Mouse (Mus musculus) liver, embryonic 16.5 days (tissue): ENCODE results near the gene Usp31. TPM values are rescaled to one million over a fixed set of nuclear protein-coding genes. Genes with fewer than 3 reads are reported as not detected.

ENCODE experiments used
- ATAC-seq: fragments of 200-750 bp; cut with Nextera tagmentation; 2 replicates; pipeline ENCODE4 v1.8.0; 2017; ENCODE audit warnings: low read depth, mild to moderate bottlenecking, moderate number of reproducible peaks, moderate library complexity
- H3K27ac ChIP-seq: fragments of 300-500 bp; sonication (generic); 2 replicates; pipeline ENCODE4 v1.5.1; 2014; ENCODE audit warnings: mild to moderate bottlenecking, low read length
- H3K27me3 ChIP-seq: fragments of 300-500 bp; sonication (generic); 2 replicates; pipeline ENCODE4 v1.6.1; 2014; ENCODE audit warnings: low read depth, low read length, mixed read lengths; ENCODE audit not compliant: control insufficient read depth, insufficient read depth
- H3K36me3 ChIP-seq: fragments of 300-500 bp; sonication (generic); 2 replicates; pipeline ENCODE4 v1.6.1; 2014; ENCODE audit warnings: mild to moderate bottlenecking; ENCODE audit not compliant: control insufficient read depth, insufficient read depth
- H3K4me1 ChIP-seq: fragments of 300-500 bp; sonication (generic); 2 replicates; pipeline ENCODE4 v1.6.1; 2014; ENCODE audit warnings: low read depth, low read length, mixed read lengths; ENCODE audit not compliant: control insufficient read depth
- H3K4me2 ChIP-seq: fragments of 300-500 bp; sonication (generic); 2 replicates; pipeline ENCODE4 v1.6.1; 2014; ENCODE audit warnings: low read depth, low read length, mixed read lengths
- H3K4me3 ChIP-seq: fragments of 300-500 bp; sonication (generic); 2 replicates; pipeline ENCODE4 v1.5.1; 2014; ENCODE audit warnings: low read depth, mild to moderate bottlenecking, low read length
- H3K9ac ChIP-seq: fragments of 300-500 bp; sonication (generic); 2 replicates; pipeline ENCODE4 v1.6.1; 2014; ENCODE audit warnings: low read depth, low read length
- H3K9me3 ChIP-seq: fragments of 300-500 bp; sonication (generic); replicated peaks from 2 replicates; pipeline ENCODE4 v1.6.1; 2016; ENCODE audit warnings: low read length; ENCODE audit not compliant: control insufficient read depth
- WGBS: fragments of 180-500 bp; shearing (Covaris S2); extraction: QIAGEN DNeasy Blood & Tissue Kit; methylation state at CpG from one replicate; pipeline ENCODE4 v1.1.7; 2014; ENCODE audit not compliant: insufficient replicate concordance; 5-methylcytosine and 5-hydroxymethylcytosine counted together
- polyA plus RNA-seq: library from polyadenylated mRNA; unstranded; fragments of >200 nt; fragmentation: Nextera tagmentation; extraction: Ambion mirVana; gene quantifications from 2 replicates; pipeline ENCODE4 v1.2.1, GENCODE M21; 2015

The Usp31 gene
- polyA plus RNA-seq, 1 experiment from 2014 or later = 0.68 TPM

DNA sequence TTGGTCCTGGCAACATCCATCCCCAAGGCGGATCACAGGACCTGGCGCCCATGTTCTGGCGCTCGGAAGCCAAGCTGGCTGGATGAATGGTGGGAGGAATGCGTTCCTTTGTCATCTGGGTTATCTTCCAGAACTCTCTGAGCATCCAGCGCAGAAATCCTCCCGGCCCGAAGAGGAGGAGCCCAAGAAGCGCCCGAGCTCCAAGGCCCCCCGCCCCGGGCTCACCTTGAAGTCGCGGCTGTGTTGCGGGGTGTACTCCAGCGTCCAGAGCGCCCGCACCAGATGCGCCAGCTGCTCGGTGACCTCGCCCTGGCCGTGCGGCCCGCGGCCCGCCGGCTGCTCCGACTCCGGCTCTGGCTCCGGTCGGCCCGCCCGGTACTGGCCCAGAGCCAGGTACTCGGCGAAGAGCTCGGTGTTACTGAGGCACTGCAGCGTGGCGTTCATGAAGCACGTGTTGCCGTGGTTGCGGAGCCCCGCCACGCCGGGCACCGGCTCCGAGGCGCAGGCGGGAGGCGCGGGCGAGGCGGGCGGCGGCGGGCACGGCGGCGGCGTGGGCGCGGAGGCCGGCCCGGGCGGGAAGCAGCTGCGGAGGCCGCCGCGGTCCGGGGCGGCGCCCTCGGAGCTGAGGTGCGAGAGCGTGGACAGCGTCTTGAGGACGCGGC, 511 bp downstream of the Usp31 start:
- H3K4me2 ChIP-seq = peak overlapping the region; percentile 99
- no peaks in the 10 kb centered on the region for H3K36me3 ChIP-seq
- peaks cover 17% of the 10 kb centered on the region for H3K4me1 ChIP-seq
- WGBS = under 1% methylated on average over 40 of the region's 77 CpGs
- peak overlapping the region; percentile 57 for H3K27ac ChIP-seq
- no peaks in the 10 kb centered on the region; the same call in none of the 2 replicates for H3K27me3 ChIP-seq
- ATAC-seq = peak; percentile 55
- H3K4me3 ChIP-seq = peak overlapping the region; percentile 89
- no peaks in the 10 kb centered on the region for H3K9me3 ChIP-seq
- peak overlapping the region; percentile 84 for H3K9ac ChIP-seq

GRCm38 (mm10) chr7:121705051-121705450, 2.0 kb downstream of the Usp31 start:
- 80% methylated on average over 2 of the region's 2 CpGs for WGBS
- peaks cover 17% of the 10 kb centered on the region for H3K4me1 ChIP-seq
- H3K27me3 ChIP-seq = no peaks in the 10 kb centered on the region; the same call in none of the 2 replicates
- H3K9ac ChIP-seq = no peak overlapping the region
- no peaks in the 10 kb centered on the region for H3K9me3 ChIP-seq
- no peaks in the 10 kb centered on the region for H3K36me3 ChIP-seq
- no peak overlapping the region for H3K4me3 ChIP-seq
- no peak for ATAC-seq
- peak overlapping the region; percentile 30 for H3K4me2 ChIP-seq
- H3K27ac ChIP-seq = no peak overlapping the region

GRCm38 (mm10) chr7:121701983-121702382, 5.1 kb downstream of the Usp31 start:
- no peaks in the 10 kb centered on the region for H3K27me3 ChIP-seq
- H3K9ac ChIP-seq = no peak overlapping the region
- peaks cover 17% of the 10 kb centered on the region for H3K4me1 ChIP-seq
- ATAC-seq = no peak
- H3K36me3 ChIP-seq = no peaks in the 10 kb centered on the region
- no peak overlapping the region for H3K4me3 ChIP-seq
- no peak overlapping the region for H3K27ac ChIP-seq
- no peak overlapping the region for H3K4me2 ChIP-seq
- 23% methylated on average over 6 of the region's 6 CpGs for WGBS
- no peaks in the 10 kb centered on the region for H3K9me3 ChIP-seq

GRCm38 (mm10) chr7:121700480-121700879, 6.6 kb downstream of the Usp31 start:
- WGBS = 63% methylated on average over 3 of the region's 3 CpGs

GRCm38 (mm10) chr7:121699218-121699617, 7.8 kb downstream of the Usp31 start:
- Histone ChIP-seq H3K4me1 (0 out of 2 replicates have a peak, but pooled peaks cover 3% of the 10 kb centered on the region), H3K27me3 (no peaks in the 10 kb centered on the region), H3K9me3 (no peaks in the 10 kb centered on the region), H3K4me2 (no peak overlapping the region), H3K27ac (no peak overlapping the region), H3K4me3 (no peak overlapping the region), H3K36me3 (no peaks in the 10 kb centered on the region), H3K9ac (no peak overlapping the region)
- no peak for ATAC-seq

More at GRCm38 (mm10) chr7:121700480-121700879, 6.6 kb downstream of the Usp31 start:
- no peaks in the 10 kb centered on the region for H3K36me3 ChIP-seq
- H3K9ac ChIP-seq = no peak overlapping the region
- H3K4me3 ChIP-seq = no peak overlapping the region
- H3K4me1 ChIP-seq = peaks cover 6% of the 10 kb centered on the region
- no peak overlapping the region for H3K27ac ChIP-seq
- no peaks in the 10 kb centered on the region for H3K27me3 ChIP-seq
- no peaks in the 10 kb centered on the region for H3K9me3 ChIP-seq
- no peak overlapping the region for H3K4me2 ChIP-seq
- ATAC-seq = no peak

- Histone ChIP-seq H3K9ac (no peak overlapping the region), H3K4me3 (no peak overlapping the region), H3K27ac (no peak overlapping the region), H3K4me2 (no peak overlapping the region), H3K36me3 (no peaks in the 10 kb centered on the region), H3K4me1 (no peaks in the 10 kb centered on the region), H3K27me3 (no peaks in the 10 kb centered on the region), H3K9me3 (no peaks in the 10 kb centered on the region)
- no peak for ATAC-seq
- WGBS = 40% methylated on average over 1 of the region's 1 CpGs
Measured at GRCm38 (mm10) chr7:121697574-121697973, 9.5 kb downstream of the Usp31 start.

DNA sequence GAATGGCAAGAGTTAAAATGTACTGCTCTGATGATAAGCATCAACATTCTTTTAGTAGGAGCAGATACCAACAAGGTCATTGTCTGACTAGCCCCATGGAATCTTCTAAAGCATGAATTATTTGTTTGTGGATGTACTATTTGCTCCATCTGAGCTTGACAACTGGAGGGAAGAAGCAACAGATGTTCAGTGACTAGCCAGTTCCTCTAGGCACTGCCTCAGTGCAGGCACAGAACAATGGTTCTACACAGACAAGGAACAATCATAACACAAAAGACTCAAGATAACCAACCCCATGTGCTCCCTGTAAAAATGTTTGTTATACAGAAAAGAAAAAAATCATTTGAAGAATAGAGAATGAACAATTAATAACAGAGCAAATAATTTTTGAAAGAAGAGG, 9.9 kb downstream of the Usp31 start:
- no peak overlapping the region for H3K4me3 ChIP-seq
- H3K27ac ChIP-seq = no peak overlapping the region
- no peak for ATAC-seq
- H3K36me3 ChIP-seq = no peaks in the 10 kb centered on the region
- no peaks in the 10 kb centered on the region for H3K27me3 ChIP-seq
- H3K4me1 ChIP-seq = no peaks in the 10 kb centered on the region
- H3K9me3 ChIP-seq = no peaks in the 10 kb centered on the region
- H3K4me2 ChIP-seq = no peak overlapping the region
- no peak overlapping the region for H3K9ac ChIP-seq

- Histone ChIP-seq H3K27ac (no peak overlapping the region), H3K4me2 (no peak overlapping the region), H3K27me3 (no peaks in the 10 kb centered on the region), H3K9ac (no peak overlapping the region), H3K36me3 (no peaks in the 10 kb centered on the region), H3K4me3 (no peak overlapping the region), H3K9me3 (no peaks in the 10 kb centered on the region), H3K4me1 (no peaks in the 10 kb centered on the region)
- WGBS = 82% methylated on average over 2 of the region's 2 CpGs
- no peak for ATAC-seq
Measured at GRCm38 (mm10) chr7:121691803-121692202, 15.2 kb downstream of the Usp31 start.

GRCm38 (mm10) chr7:121689338-121689737, 17.7 kb downstream of the Usp31 start:
- no peak overlapping the region for H3K9ac ChIP-seq
- H3K36me3 ChIP-seq = no peaks in the 10 kb centered on the region
- no peak for ATAC-seq
- no peaks in the 10 kb centered on the region for H3K4me1 ChIP-seq
- no peaks in the 10 kb centered on the region for H3K9me3 ChIP-seq
- no peak overlapping the region for H3K4me2 ChIP-seq
- H3K27me3 ChIP-seq = no peaks in the 10 kb centered on the region
- H3K27ac ChIP-seq = no peak overlapping the region
- no peak overlapping the region for H3K4me3 ChIP-seq
